Mouse (Mus musculus) brain, embryonic 14.5 days (tissue): ENCODE measurements at regions not wholly inside any gene's neighbourhood (a gene's known extent, or its start where the extent isn't known, plus 50 kb on each side); places are given as distances from the start of the nearest gene placed in this dataset.

ENCODE experiments used
- DNase-seq: peaks from one replicate; pipeline ENCODE4 v3.0.0-alpha.2; 2011; ENCODE audit warnings: low read depth
- CTCF ChIP-seq: fragments of 200-500 bp; IDR thresholded peaks from 2 replicates; pipeline ENCODE4 v1.5.1; 2012; ENCODE audit warnings: inconsistent platforms, mild to moderate bottlenecking, moderate library complexity, borderline replicate concordance; ENCODE audit not compliant: insufficient read depth, insufficient read length; ENCODE audit errors: extremely low read depth
- POLR2A ChIP-seq: fragments of 200-500 bp; IDR thresholded peaks from 2 replicates; pipeline ENCODE4 v1.6.1; 2012; ENCODE audit warnings: mild to moderate bottlenecking, inconsistent platforms, borderline replicate concordance; ENCODE audit not compliant: poor library complexity, insufficient read depth, insufficient read length, severe bottlenecking; ENCODE audit errors: extremely low read depth

GRCm38 (mm10) chr15:5299807-5300206 is 55.8 kb upstream of the Ptger4 start:
- DNase-seq: no peak
- no peak for TF ChIP-seq CTCF
- TF ChIP-seq POLR2A: no peak

DNA sequence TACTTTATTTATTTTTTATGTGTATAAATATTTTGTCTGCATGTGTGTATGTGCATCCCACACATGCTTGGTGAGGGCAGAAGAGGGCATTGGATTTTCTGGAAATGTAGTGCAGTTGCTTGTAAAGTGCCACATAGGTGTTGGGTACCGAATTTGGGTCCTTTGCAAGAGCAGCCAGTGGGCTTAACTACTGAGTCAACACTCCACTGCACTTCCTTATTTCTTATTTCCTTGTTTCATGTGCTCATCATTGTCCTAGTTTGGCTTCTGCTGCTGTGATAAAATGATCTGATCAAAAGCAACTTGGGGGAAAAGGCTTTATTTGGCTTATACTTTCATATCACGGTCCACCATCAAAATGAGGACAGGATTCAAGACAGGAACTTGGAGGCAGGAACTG is 53.0 kb upstream of the Ptger4 start:
- DNase-seq: no peak
- TF ChIP-seq CTCF (no peak), POLR2A (no peak)
